Mouse (Mus musculus) small intestine, adult 2 months (tissue): Measurements from ENCODE around the gene Gp1ba.

Source experiments
- CTCF ChIP-seq: fragments of 200-500 bp; IDR thresholded peaks from 2 replicates; pipeline ENCODE4 v1.5.1; 2012; ENCODE audit warnings: low read depth, mild to moderate bottlenecking, control low read depth, inconsistent platforms, low read length, moderate library complexity, mixed read lengths; ENCODE audit not compliant: insufficient replicate concordance, insufficient read length; ENCODE audit errors: extremely low read depth
- POLR2A ChIP-seq: fragments of 200-500 bp; IDR thresholded peaks from 2 replicates; pipeline ENCODE4 v1.6.1; 2012; ENCODE audit warnings: low read depth, mild to moderate bottlenecking, control low read depth, inconsistent platforms, low read length, moderate library complexity

- TF ChIP-seq CTCF (0 out of 2 replicates have a peak, but pooled peaks have one; percentile 11), POLR2A (no peak)
These were observed 48.1 kb downstream of the Gp1ba start for GRCm38 (mm10) chr11:70686901-70687566.
